Mouse (Mus musculus): ENCODE measurements around the gene R3hcc1l.

GRCm38 (mm10) chr19:42472831-42473230 is 45.7 kb upstream of the R3hcc1l start:
- TF ChIP-seq TAL1 (IDR thresholded peaks at IDR 0.05; ENCODE audit: low read length) (no peak), GATA1 (IDR thresholded peaks at IDR 0.05; ENCODE audit: low read length) (no peak)

All from erythroblast, embryonic 14.5 days (primary cell).